Mouse (Mus musculus): ENCODE results near the gene Ifit1. TPM values are rescaled to one million over a fixed set of nuclear protein-coding genes. Genes with fewer than 3 reads are reported as not detected.
"Not testable (repeated sequence)": the region's sequence is repeated elsewhere in the genome, so short reads cannot be mapped to it uniquely, and the experiment has no call there.

Ifit1 gene
- 1 to 10 TPM in 2 of 4 experiments, under 1 TPM in 2; 0.62 to 3.7 (median 2.1) TPM for total RNA-seq (2022)

- DNase-seq (ENCODE audit: low spot score in 2 of 2): no peak
Measured at GRCm38 (mm10) chr19:34640623-34641022, at the start of gene Ifit1, which contains the start of gene Ifit1bl2. Gene Ifit1 (plus strand): TSS chr19:34640871. Gene Ifit1bl2 (minus strand): TSS chr19:34640743.

- DNase-seq (ENCODE audit: low spot score in 2 of 2): no peak
Measured at GRCm38 (mm10) chr19:34593456-34593855, 47.2 kb upstream of the Ifit1 start.

- DNase-seq (ENCODE audit: low spot score in 2 of 2): not testable (repeated sequence)
Measured at GRCm38 (mm10) chr19:34594523-34594922, 46.1 kb upstream of the Ifit1 start.

- no peak for DNase-seq (ENCODE audit: low spot score in 2 of 2)
Measured at GRCm38 (mm10) chr19:34596811-34597210, 43.9 kb upstream of the Ifit1 start.

- peak; percentile 38 to 55 for DNase-seq (ENCODE audit: low spot score in 2 of 2)
Measured at GRCm38 (mm10) chr19:34598341-34598740, 42.3 kb upstream of the Ifit1 start.

GRCm38 (mm10) chr19:34599250-34599649, 41.4 kb upstream of the Ifit1 start:
- not testable (repeated sequence) for DNase-seq (ENCODE audit: low spot score in 2 of 2)

GRCm38 (mm10) chr19:34601888-34602287, 38.8 kb upstream of the Ifit1 start, which contains the start of gene Ifit1bl1:
Gene Ifit1bl1 (minus strand): TSS chr19:34601956.
- DNase-seq (ENCODE audit: low spot score in 2 of 2): not testable (repeated sequence)

- DNase-seq (ENCODE audit: low spot score in 2 of 2): no peak
Measured at GRCm38 (mm10) chr19:34605472-34605871, 35.2 kb upstream of the Ifit1 start.

- not testable (repeated sequence) for DNase-seq (ENCODE audit: low spot score in 2 of 2)
Measured at GRCm38 (mm10) chr19:34607237-34608051, 33.2 kb upstream of the Ifit1 start, which contains the start of gene Ifit3b. Gene Ifit3b (plus strand): TSS chr19:34607970.

- not testable (repeated sequence) for DNase-seq (ENCODE audit: low spot score in 2 of 2)
Measured at GRCm38 (mm10) chr19:34610118-34610517, 30.6 kb upstream of the Ifit1 start.

GRCm38 (mm10) chr19:34612243-34613001, 28.2 kb upstream of the Ifit1 start:
- not testable (repeated sequence) for DNase-seq (ENCODE audit: low spot score in 2 of 2)

- DNase-seq (ENCODE audit: low spot score in 2 of 2): no peak
Measured at GRCm38 (mm10) chr19:34620871-34621270, 19.8 kb upstream of the Ifit1 start.

GRCm38 (mm10) chr19:34623781-34624180, 16.9 kb upstream of the Ifit1 start:
- no peak for DNase-seq (ENCODE audit: low spot score in 2 of 2)

GRCm38 (mm10) chr19:34624663-34625062, 16.0 kb upstream of the Ifit1 start:
- DNase-seq (ENCODE audit: low spot score in 2 of 2): no peak

GRCm38 (mm10) chr19:34627496-34627895, 13.2 kb upstream of the Ifit1 start:
- DNase-seq (ENCODE audit: low spot score in 2 of 2): no peak

GRCm38 (mm10) chr19:34631487-34631886, 9.2 kb upstream of the Ifit1 start:
- DNase-seq (ENCODE audit: low spot score in 2 of 2): no peak

GRCm38 (mm10) chr19:34633484-34633883, 7.2 kb upstream of the Ifit1 start:
- DNase-seq (ENCODE audit: low spot score in 2 of 2): no peak

GRCm38 (mm10) chr19:34636933-34637557, 3.6 kb upstream of the Ifit1 start:
- DNase-seq (ENCODE audit: low spot score in 2 of 2): peak; percentile 27 to 58

GRCm38 (mm10) chr19:34642616-34643015, 1.9 kb downstream of the Ifit1 start:
- DNase-seq (ENCODE audit: low spot score in 2 of 2): no peak

GRCm38 (mm10) chr19:34647630-34648029, 7.0 kb downstream of the Ifit1 start:
- not testable (repeated sequence) for DNase-seq (ENCODE audit: low spot score in 2 of 2)

- DNase-seq (ENCODE audit: low spot score in 2 of 2): no peak
Measured at GRCm38 (mm10) chr19:34650276-34650675, 9.6 kb downstream of the Ifit1 start.

GRCm38 (mm10) chr19:34650997-34651396, 10.3 kb downstream of the Ifit1 start:
- DNase-seq (ENCODE audit: low spot score in 2 of 2): no peak

Data from layer of hippocampus, adult 8-10 months (tissue).